Mouse (Mus musculus) liver, embryonic 13.5 days (tissue): Measurements from ENCODE around the gene Ciao1. TPM values are rescaled to one million over a fixed set of nuclear protein-coding genes. Genes with fewer than 3 reads are reported as not detected.
A peak's percentile ranks its signal among the peaks of the same experiment; 100 is the strongest.
"Not testable (repeated sequence)": the region's sequence is repeated elsewhere in the genome, so short reads cannot be mapped to it uniquely, and the experiment has no call there.

Experiments
- ATAC-seq: fragments of 200-750 bp; cut with Nextera tagmentation; 2 replicates; pipeline ENCODE4 v1.8.0; 2017; ENCODE audit warnings: low read depth, mild to moderate bottlenecking, moderate number of reproducible peaks, moderate library complexity
- DNase-seq: peaks from one replicate; pipeline ENCODE4 v3.0.0; 2022
- H3K27ac ChIP-seq: fragments of 300-500 bp; sonication (generic); 2 replicates; pipeline ENCODE4 v1.5.1; 2015; ENCODE audit warnings: moderate library complexity, mild to moderate bottlenecking, inconsistent platforms
- H3K27me3 ChIP-seq: fragments of 300-500 bp; sonication (generic); 2 replicates; pipeline ENCODE4 v1.6.1; 2015; ENCODE audit warnings: mild to moderate bottlenecking, inconsistent platforms
- H3K36me3 ChIP-seq: fragments of 300-500 bp; sonication (generic); 2 replicates; pipeline ENCODE4 v1.6.1; 2015; ENCODE audit warnings: mild to moderate bottlenecking, inconsistent platforms
- H3K4me1 ChIP-seq: fragments of 300-500 bp; sonication (generic); replicated peaks from 2 replicates; pipeline ENCODE4 v1.6.1; 2015; ENCODE audit warnings: inconsistent platforms
- H3K4me2 ChIP-seq: fragments of 300-500 bp; sonication (generic); 2 replicates; pipeline ENCODE4 v1.6.1; 2015; ENCODE audit warnings: inconsistent platforms, mild to moderate bottlenecking, moderate library complexity
- H3K4me3 ChIP-seq: fragments of 300-500 bp; sonication (generic); replicated peaks from 2 replicates; pipeline ENCODE4 v1.5.1; 2015; ENCODE audit warnings: mild to moderate bottlenecking, inconsistent platforms
- H3K9ac ChIP-seq: fragments of 300-500 bp; sonication (generic); 2 replicates; pipeline ENCODE4 v1.6.1; 2015; ENCODE audit warnings: mild to moderate bottlenecking, inconsistent platforms
- H3K9me3 ChIP-seq: fragments of 300-500 bp; sonication (generic); replicated peaks from 2 replicates; pipeline ENCODE4 v1.6.1; 2016; ENCODE audit warnings: inconsistent platforms
- WGBS: fragments of 180-500 bp; shearing (Covaris S2); methylation state at CpG from one replicate; pipeline ENCODE4 v1.1.7; 2015; ENCODE audit not compliant: insufficient replicate concordance; 5-methylcytosine and 5-hydroxymethylcytosine counted together
- polyA plus RNA-seq: library from polyadenylated mRNA; unstranded; fragments of >200 nt; fragmentation: Nextera tagmentation; extraction: Ambion mirVana; gene quantifications from 2 replicates; pipeline ENCODE4 v1.2.1, GENCODE M21; 2015

Ciao1 gene
- 44.6 and 49.5 TPM in 2 replicates for polyA plus RNA-seq

DNA sequence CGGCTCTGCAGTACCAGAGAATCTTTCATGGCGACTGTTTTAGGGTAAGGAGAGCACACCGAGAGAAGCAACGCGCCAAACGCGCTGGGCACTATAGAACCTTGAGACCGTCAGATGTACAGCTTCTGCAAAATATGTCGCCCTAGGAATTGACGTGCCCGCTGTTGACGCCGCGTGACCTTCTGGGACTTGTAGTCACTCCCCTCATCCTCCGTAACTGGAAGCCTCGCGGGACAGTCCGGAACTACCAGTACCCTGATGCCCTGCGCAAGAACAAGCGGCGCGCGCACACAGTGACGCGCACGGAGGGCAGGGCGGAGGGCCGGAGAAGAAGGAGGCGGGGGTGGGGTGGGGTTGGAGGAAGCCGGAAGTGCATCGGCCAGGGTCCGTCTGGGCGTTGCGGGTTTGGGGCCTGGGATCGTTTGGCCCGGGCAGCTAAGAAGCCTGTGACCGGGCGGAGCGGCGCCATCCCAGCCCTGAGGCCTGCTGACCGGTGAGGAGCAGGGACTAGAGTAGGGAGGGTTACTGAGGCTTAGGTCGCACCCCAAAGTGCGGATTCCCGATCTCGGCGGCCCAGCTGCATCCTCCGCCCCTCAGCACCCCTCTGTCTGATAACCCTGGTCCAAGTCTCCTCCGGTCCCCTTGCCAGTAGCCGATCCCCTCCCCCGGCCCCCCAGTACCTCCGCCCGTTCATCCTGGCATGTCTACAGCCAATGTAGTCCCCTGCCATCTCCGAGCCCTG, at the start of gene Ciao1, which contains the start of gene Tmem127:
Gene Ciao1, minus strand, starts transcription at position 225 of the 742 bp plus-strand sequence.
Gene Tmem127, plus strand, starts transcription at position 317 of the 742 bp plus-strand sequence.
- Histone ChIP-seq H3K4me3 (peak within 1 kb of the TSS; percentile 97), H3K27me3 (no peaks in the 10 kb centered on the region), H3K9ac (peak within 1 kb of the TSS; percentile 95), H3K4me2 (peak within 1 kb of the TSS; percentile 99), H3K27ac (peak within 1 kb of the TSS; percentile 95), H3K4me1 (peaks cover 56% of the 10 kb centered on the region), H3K9me3 (no peaks in the 10 kb centered on the region), H3K36me3 (peaks cover 40% of the 10 kb centered on the region)
- ATAC-seq, result peak; percentile 98
- under 1% methylated on average over 53 of the region's 53 CpGs for WGBS
- DNase-seq, result peak; percentile 97

DNA sequence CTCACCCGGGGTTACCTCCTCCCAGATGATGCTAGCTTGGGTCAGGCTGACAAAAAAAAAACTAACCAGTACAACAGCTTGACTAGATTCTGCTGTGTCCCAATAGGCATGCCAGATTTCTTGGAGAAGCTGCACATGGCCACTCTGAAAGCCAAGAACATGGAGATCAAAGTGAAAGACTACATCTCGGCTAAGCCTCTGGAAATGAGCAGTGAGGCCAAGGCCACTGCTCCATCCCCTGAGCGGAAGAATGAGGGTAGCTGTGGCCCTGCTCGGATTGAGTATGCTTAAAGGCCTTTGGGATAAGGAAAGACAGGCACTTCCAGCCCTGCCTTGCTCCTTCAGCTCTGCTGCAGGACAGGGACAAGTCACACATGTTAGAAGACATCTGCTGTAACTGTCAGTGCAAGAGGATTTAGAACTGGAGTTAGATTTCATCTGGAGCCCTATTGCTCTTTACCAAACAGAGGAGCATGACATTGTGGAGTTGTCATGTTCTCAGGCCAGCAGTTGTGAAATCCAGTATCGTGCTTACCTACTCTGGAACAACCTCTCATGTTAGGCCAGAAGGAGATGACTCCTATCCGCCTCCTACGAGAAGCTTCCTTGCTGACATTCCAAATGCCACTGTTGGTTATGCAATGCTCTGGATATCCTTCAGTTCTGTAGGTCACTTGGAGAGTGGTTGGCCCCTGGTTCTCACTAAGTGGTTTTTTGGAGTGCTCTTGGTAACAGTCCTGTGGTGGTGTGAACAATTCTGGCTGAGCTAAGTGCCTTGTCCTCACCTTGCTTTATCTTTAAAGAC, 49.6 kb upstream of the Ciao1 start:
- Histone ChIP-seq H3K9ac (no peak overlapping the region), H3K9me3 (no peaks in the 10 kb centered on the region), H3K4me1 (no peaks in the 10 kb centered on the region), H3K36me3 (peaks cover 91% of the 10 kb centered on the region), H3K27ac (no peak overlapping the region), H3K27me3 (no peaks in the 10 kb centered on the region), H3K4me3 (no peak overlapping the region), H3K4me2 (no peak overlapping the region)
- 84% methylated on average over 7 of the region's 7 CpGs for WGBS
- DNase-seq (no peak), ATAC-seq (no peak)

DNA sequence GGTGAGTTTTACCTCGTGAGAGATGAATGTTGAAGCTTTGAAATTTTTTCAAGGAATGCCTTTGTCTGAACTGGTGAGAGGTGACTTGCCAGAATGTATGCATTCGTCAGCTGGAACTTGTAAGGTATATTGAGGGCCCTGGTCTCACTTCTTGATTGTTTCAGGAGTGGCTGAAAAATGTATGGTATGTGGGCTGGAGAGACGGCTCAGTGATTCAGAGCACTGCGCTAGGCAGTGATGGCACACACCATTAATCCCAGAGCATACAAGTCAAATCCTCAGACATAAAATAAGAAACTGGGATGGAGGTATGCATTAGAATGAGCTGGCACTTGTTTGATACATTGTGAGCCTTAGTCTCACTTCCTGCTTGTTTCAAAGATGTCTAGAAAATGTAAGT, 44.6 kb upstream of the Ciao1 start:
- DNase-seq (no peak), ATAC-seq (no peak)
- Histone ChIP-seq H3K36me3 (peaks cover 83% of the 10 kb centered on the region), H3K4me1 (no peaks in the 10 kb centered on the region), H3K9me3 (no peaks in the 10 kb centered on the region), H3K27me3 (no peaks in the 10 kb centered on the region), H3K27ac (no peak overlapping the region), H3K4me2 (no peak overlapping the region), H3K9ac (no peak overlapping the region), H3K4me3 (no peak overlapping the region)
- 84% methylated on average over 4 of the region's 4 CpGs for WGBS

DNA sequence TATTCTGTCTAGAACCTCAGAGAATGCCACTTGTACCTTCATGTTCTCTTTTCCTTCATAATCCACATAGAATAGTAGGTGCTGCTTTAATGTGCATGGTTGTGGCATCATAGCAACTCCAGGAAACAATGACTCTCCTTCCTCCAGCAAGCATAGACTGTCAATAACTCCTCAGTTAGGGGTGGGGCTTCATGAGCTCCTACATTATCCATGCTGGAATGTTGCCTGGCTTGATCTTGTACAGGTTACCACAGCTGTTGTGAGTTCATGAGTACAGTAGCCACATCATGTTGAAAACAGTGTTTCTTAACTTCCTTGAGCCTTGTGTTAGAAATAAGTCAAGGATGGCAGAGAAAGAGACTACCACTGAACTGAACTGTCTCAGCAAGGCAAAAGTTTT, 30.5 kb upstream of the Ciao1 start:
- DNase-seq, result no peak
- Histone ChIP-seq H3K27me3 (no peaks in the 10 kb centered on the region), H3K9ac (no peak overlapping the region), H3K36me3 (0 out of 2 replicates have a peak, but pooled peaks cover 6% of the 10 kb centered on the region), H3K4me2 (no peak overlapping the region), H3K9me3 (no peaks in the 10 kb centered on the region), H3K27ac (no peak overlapping the region), H3K4me3 (no peak overlapping the region), H3K4me1 (peaks cover 30% of the 10 kb centered on the region)
- no peak for ATAC-seq

DNA sequence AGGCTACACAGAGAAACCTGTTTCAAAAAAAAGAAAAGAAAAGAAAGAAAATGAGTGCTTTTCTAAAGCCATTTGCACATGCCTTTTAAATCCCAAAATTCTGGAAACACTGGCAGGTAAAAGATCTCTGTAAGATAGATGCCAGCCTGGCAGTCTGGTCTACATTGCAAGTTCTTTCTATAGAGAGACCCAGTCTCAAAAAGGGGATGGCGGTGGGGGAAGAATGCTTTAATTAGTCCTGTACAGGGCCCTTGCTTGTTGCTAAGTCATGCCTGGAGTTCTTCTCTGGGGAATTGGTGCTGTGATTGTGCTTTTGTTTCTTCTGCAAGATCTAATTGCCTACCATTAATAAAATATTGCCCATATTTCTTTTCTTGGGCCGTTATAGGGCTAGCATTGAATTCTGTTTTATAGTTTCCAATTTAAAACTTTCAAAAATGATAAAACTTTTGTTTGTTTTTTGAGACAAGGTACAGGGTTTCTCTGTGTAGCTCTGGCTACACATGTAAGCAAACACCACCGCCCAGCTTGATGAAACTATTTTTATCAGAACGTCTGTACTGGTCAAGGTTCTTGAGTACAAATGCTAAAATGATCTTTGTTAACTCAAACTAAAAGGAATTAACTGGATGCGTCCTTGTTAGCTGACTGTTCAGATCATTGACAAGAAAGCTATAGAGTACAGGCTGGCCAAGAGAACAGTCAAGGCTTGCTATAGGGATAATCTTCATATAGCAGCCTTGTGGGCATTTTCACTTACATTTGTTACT, 28.1 kb upstream of the Ciao1 start:
- Histone ChIP-seq H3K27ac (no peak overlapping the region), H3K9ac (no peak overlapping the region), H3K27me3 (no peaks in the 10 kb centered on the region), H3K9me3 (no peaks in the 10 kb centered on the region), H3K4me1 (peaks cover 43% of the 10 kb centered on the region), H3K4me3 (no peak overlapping the region), H3K36me3 (0 out of 2 replicates have a peak, but pooled peaks cover 6% of the 10 kb centered on the region), H3K4me2 (no peak overlapping the region)
- no peak for ATAC-seq
- no peak for DNase-seq
- WGBS, result 74% methylated on average over 5 of the region's 5 CpGs

DNA sequence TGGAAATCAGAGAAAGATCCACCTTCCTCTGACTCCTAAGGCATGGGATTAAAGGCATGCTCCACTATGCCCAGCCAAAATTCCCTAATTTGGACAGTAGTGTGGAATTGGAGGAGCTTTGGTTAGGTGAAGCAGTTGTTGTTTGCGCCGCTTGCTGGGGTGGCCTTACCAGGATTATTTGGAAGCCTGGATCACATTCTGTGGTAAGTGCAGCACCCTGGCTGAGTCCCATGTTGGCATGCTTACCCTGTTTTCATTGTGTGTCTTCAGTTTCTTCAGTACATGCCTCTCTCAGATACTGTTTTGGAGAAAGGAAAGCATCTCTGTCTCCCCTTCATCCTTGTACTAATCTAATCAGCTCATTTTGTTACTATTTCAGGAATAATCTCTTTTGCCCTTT, 27.0 kb upstream of the Ciao1 start:
- ATAC-seq, result no peak
- peak overlapping the region; percentile 19; the same call in 1 of the 2 replicates for H3K4me2 ChIP-seq
- H3K36me3 ChIP-seq, result 0 out of 2 replicates have a peak, but pooled peaks cover 6% of the 10 kb centered on the region
- H3K27ac ChIP-seq, result peak overlapping the region; percentile 13; the same call in 1 of the 2 replicates
- 82% methylated on average over 2 of the region's 2 CpGs for WGBS
- no peaks in the 10 kb centered on the region for H3K9me3 ChIP-seq
- no peak overlapping the region for H3K4me3 ChIP-seq
- no peak overlapping the region for H3K9ac ChIP-seq
- no peak for DNase-seq
- H3K27me3 ChIP-seq, result no peaks in the 10 kb centered on the region
- H3K4me1 ChIP-seq, result peaks cover 42% of the 10 kb centered on the region

DNA sequence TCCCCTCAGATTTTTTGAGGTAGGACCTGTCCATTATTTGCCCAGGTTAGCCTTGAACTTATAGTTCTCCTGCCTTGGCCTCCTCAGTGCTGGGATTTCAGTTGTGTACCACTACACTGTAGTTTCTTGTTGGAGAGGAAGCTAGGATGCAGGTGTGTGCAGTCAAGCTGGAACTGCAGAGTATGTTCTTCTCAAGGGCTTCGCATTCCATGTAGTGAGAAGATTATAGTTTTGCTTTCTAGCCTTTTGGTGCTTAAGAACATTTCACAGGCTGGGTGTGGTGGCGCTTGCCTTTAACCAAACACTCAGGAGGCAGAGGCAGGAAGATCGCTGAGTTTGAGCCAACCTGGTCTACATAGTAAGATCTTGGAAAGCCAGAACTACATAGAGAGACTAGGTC, 25.2 kb upstream of the Ciao1 start:
- DNase-seq (no peak), ATAC-seq (no peak)
- WGBS, result 90% methylated on average over 3 of the region's 3 CpGs
- Histone ChIP-seq H3K4me1 (peaks cover 44% of the 10 kb centered on the region), H3K4me3 (no peak overlapping the region), H3K27me3 (no peaks in the 10 kb centered on the region), H3K36me3 (0 out of 2 replicates have a peak, but pooled peaks cover 6% of the 10 kb centered on the region), H3K9ac (peak overlapping the region; percentile 39; the same call in 1 of the 2 replicates), H3K27ac (no peak overlapping the region; the same call in 1 of the 2 replicates), H3K9me3 (no peaks in the 10 kb centered on the region), H3K4me2 (peak overlapping the region; percentile 84)

DNA sequence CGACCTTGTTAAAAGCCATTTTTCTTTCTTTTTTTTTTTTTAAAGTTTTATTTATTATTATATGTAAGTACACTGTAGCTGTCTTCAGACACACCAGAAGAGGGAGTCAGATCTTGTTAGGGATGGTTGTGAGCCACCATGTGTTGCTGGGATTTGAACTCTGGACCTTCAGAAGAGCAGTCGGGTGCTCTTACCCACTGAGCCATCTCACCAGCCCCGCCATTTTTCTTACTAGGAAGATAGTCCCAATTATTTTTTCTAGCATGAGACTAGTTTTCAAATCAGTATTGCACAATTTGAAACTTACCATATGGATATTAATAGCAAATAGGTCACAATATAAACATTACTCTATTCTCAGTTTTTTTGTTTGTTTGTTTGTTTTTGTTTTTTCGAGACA, 24.4 kb upstream of the Ciao1 start:
- peaks cover 44% of the 10 kb centered on the region for H3K4me1 ChIP-seq
- peak overlapping the region; percentile 97 for H3K9ac ChIP-seq
- not testable (repeated sequence) for DNase-seq, H3K36me3 ChIP-seq, H3K27ac ChIP-seq, H3K9me3 ChIP-seq, ATAC-seq, H3K27me3 ChIP-seq
- peak overlapping the region; percentile 98 for H3K4me3 ChIP-seq
- peak overlapping the region; percentile 84 for H3K4me2 ChIP-seq
- WGBS, result 76% methylated on average over 4 of the region's 4 CpGs

DNA sequence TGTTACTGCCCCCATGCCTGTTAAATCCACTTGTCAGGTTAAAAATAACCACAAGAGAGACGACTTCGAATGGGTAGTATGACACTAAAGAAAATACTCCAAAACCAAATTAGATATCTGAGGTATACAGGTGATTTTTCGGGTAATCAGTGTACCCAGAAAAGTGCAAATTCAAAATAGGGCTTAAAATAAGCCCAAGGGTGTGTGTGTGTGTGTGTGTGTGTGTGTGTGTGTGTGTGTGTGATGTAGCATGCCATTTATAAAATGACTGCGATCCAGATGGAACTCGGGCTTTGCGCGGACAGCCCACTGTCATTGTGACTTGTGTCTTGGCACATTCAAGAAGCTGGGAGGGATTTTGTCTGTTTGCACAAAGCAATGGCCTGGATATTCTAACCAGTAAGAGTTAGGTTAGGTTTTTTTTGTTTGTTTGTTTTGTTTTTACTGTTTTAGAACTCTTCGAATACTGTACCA, 23.5 kb upstream of the Ciao1 start:
- H3K9ac ChIP-seq, result peak overlapping the region; percentile 97
- H3K36me3 ChIP-seq, result 0 out of 2 replicates have a peak, but pooled peaks cover 6% of the 10 kb centered on the region
- peak overlapping the region; percentile 98 for H3K4me3 ChIP-seq
- DNase-seq (no peak), ATAC-seq (no peak)
- peak overlapping the region; percentile 96 for H3K27ac ChIP-seq
- H3K4me2 ChIP-seq, result peak overlapping the region; percentile 84
- peaks cover 44% of the 10 kb centered on the region for H3K4me1 ChIP-seq
- no peaks in the 10 kb centered on the region for H3K9me3 ChIP-seq
- no peaks in the 10 kb centered on the region for H3K27me3 ChIP-seq
- 14% methylated on average over 8 of the region's 8 CpGs for WGBS

DNA sequence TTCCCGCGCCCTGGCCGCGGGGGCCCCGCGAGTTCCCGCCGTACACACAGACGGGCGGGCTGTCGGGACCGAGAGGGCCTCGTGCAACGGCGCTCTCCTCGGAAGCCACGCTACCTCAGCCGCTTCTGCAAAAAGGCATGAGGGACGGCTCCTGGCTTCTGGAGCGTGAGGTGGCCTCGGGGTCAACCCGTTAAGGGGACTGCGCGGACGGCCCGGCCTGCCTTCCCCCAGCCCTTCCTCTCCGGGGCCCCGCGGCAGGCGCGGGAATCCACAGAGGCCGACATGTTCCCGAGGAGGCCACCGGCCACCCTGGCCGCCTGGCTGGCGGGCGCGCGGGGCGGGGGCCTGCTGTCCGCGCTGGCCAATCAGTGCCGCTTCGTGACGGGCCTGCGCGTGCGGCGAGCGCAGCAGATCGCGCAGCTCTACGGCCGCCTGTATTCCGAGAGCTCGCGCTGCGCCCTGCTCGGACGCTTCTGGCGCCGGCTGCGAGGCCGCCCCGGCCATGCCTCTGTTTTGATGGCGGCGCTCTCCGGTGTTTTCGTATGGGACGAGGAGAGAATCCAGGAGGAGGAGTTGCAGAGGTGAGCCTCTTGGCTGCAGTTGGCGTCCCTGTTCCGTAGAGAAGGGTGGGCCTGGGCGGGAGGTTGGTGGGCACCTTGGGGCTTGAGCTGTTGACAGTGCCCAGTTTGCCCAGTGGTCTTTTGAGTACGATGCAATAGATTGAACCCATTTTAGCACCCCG, 22.9 kb upstream of the Ciao1 start:
- Histone ChIP-seq H3K4me2 (peak overlapping the region; percentile 84), H3K9ac (peak overlapping the region; percentile 97), H3K27ac (peak overlapping the region; percentile 96), H3K9me3 (no peaks in the 10 kb centered on the region), H3K4me1 (peaks cover 41% of the 10 kb centered on the region), H3K27me3 (no peaks in the 10 kb centered on the region), H3K4me3 (peak overlapping the region; percentile 98), H3K36me3 (0 out of 2 replicates have a peak, but pooled peaks cover 6% of the 10 kb centered on the region)
- ATAC-seq (peak; percentile 89), DNase-seq (peak; percentile 83)
- WGBS, result under 1% methylated on average over 73 of the region's 75 CpGs
